Mouse (Mus musculus) cerebellum, postnatal 36 days (tissue): ENCODE measurements at regions not wholly inside any gene's neighbourhood (a gene's known extent, or its start where the extent isn't known, plus 50 kb on each side); places are given as distances from the start of the nearest gene placed in this dataset.
A peak's percentile ranks its signal among the peaks of the same experiment; 100 is the strongest.
"Not testable (repeated sequence)": the region's sequence is repeated elsewhere in the genome, so short reads cannot be mapped to it uniquely, and the experiment has no call there.

ENCODE experiments used
- DNase-seq, 2 experiments: peaks; one replicate each; pipeline ENCODE4 v3.0.0; 2021 to 2022; ENCODE audit warnings: mixed read lengths in 2 of 2

DNA sequence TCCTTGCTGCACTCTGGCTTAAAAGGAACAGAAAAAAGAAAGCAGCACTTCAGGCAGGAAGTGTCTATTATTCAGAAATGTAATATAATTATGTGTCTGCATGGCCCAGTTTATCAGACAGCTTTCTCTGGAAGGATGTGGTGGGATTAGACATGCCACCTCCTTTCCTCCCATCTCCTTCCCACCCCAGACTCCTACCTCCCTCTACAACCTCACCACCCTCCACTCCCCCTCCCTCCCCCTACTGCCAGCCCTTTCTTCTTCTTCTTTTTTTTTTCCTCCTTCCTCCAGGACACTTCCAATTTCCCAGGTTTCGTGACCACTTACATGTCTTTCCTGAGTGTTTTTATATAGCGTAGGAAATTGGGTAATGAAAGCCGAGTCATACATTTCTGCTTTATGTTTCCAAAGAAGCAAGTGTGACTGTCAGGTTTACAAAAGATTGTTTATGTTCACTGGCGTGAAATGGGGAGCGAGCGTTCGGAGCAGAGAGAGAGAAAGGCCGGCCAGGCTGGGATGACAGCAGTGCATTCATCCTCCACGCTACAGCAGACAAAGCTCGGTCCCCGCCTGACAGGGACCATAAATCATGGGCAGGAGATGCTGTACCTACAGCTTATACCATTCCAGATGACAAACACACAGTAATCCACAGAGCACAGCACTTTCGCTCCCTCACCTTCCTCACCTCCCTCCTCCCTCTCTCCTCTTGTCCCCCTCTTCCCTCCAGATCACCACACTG is 354.6 kb upstream of the Zfp703 start:
- DNase-seq, result no peak

GRCm38 (mm10) chr8:26626186-26626585 is 350.9 kb upstream of the Zfp703 start:
- no peak for DNase-seq

GRCm38 (mm10) chr8:26626651-26627077 is 350.5 kb upstream of the Zfp703 start:
- DNase-seq, result no peak

DNA sequence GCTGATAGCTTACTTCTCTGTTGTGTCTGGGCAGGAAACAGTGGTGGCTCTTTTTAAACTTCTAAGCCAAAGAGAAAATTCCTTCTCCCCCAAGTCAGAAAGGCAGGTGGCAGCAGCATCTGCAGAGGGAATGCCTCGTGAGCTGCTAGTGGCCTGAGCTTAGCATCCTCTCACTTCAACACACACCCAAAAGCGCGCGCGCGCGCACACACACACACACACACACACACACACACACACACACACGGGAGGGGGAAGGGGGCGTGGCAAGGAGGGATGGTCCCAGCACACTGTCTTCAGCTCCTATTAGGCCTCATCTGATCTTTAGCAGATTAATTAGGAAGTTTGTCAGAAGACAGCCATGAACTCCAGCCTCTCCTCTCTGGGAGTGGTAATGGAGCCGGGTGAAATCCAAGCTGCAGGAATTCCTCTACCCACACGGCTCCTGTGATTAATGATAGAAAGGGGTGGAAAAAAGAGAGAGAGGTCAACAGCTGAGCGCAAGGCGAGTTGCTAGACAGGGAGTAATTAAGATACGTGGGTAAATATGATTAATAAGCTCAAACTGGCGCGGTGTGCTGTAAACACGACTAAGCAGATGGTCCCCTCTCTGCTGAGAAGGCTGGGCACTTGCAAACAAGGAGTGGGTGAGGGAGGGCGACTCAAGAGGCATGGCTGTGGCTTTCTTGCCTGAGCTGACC is 349.8 kb upstream of the Zfp703 start:
- peak; percentile 19 to 20 for DNase-seq

DNA sequence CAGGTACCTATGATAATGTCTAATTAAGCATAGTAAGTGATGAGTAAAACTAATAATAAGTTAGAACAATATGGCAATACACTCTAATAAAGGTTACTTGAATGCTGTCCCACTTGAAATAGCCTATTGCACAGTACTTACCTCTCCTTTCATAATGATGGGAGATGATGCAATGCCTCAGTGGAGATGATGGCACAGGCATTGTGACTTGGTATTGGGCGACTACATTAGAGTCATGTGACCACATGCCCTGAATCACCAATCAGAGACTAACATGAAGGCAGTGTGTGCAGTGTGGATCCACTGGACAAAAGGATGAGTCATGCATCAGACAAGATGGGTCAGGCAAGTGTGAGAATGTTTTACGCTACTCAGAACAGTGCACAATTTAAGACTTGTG is 346.6 kb upstream of the Zfp703 start:
- DNase-seq, result no peak

GRCm38 (mm10) chr8:26635701-26636100 is 341.4 kb upstream of the Zfp703 start:
- DNase-seq, result peak; percentile 20 to 22

- not testable (repeated sequence) for DNase-seq
Observed at GRCm38 (mm10) chr8:26645375-26645774, 331.8 kb upstream of the Zfp703 start.

DNA sequence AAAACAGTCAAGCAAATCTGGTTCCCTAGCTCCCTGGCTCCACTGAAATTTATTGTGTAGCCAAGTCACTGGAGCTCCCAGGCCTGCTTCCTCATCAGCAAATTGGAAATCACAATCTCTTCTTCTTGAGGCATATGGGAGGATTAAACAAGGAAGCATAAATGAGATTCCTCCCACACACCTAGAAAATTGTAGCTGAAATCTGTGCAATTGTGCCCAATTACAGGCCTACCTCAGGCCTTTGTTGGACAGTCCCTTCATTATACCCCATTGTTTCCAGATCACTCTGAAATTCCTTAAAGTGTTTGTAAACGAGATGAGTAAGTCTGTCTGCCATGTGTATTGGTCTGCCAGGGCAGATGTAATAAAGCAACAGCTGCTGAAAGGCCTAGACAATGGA is 326.8 kb upstream of the Zfp703 start:
- DNase-seq, result no peak

GRCm38 (mm10) chr8:26655897-26656296 is 321.2 kb upstream of the Zfp703 start:
- DNase-seq, result no peak

DNA sequence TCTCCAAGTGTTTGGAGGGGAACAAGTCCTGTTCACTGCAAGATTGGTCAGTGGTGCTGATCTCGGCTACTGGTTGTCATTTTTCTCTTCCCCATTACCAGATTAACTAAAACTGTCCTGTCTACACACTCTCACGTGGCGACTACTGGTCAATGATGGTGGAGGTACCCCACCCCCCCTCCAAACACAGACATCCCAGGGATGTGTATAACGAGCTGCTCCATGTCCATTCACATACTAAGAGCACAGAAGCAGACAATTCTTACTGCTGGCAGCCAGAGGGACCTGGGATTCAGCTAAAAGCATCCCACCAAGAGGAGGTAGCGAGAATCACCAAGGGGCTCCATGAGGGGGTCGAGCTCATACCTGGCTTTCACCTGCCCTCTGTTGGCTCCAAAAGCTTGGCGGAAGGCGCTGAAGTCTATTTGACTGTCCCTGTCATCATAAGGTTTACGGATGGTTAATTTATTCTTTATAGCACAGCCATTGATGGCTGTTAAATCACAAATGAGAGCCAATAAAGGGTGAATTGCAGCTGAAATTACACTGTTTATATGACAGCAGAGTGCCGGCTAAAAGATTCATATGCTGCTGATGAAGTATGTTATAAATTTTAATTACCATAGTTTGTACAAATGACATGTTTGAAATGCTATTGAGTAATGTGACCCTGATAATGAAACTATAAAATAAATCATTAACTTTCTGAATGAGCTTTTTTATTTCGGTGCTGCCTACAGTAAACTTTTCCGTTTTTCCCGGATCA is 320.6 kb upstream of the Zfp703 start:
- DNase-seq, result no peak

DNA sequence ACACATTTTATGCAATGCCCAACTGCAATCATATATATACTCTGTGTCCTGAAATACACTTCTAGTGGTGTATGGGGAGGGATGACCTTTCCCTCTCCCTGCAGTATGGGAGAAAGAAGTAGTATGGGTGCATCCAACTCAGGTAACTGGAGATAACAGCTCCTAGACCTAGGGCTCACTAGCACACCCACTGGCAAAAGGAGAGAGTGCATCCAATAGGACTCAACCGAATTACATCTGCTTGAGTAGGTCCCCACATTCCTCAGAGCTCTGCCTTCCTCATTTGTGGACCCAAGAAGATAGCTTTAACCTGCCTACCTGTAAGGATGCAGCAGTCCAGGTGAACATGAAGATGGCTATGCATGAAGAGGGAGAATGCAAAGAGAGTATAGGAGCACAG is 317.7 kb upstream of the Zfp703 start:
- DNase-seq, result peak; percentile 41 to 50

- DNase-seq, result no peak
Observed at GRCm38 (mm10) chr8:26669541-26669940, 307.6 kb upstream of the Zfp703 start.

GRCm38 (mm10) chr8:26672486-26673395 is 304.4 kb upstream of the Zfp703 start:
- DNase-seq, result no peak

DNA sequence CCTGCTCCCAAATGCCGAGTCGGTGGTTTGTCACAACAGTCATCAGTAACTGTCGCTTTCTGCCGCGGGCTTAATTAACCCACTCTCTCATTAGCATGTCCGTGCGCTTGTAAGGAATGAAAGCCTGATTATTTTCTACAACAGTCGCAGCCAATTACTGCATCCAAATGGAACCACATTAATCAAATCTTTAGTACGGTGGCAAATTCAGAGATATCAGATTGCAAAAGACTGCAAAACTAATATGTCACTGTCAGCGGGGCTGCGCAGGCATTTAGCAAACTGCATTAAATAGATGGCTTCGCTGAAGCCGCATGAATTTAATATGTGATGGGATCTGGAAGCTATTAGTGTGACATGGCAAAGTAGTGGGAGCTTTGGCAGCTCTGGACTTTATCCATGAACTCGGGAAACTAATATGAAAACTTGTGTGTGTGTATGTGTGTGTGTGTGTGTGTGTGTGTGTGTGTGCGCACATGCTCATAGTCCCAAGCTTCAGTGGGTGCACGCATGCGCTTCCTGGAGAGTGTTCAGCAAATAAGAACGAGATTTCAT is 299.5 kb upstream of the Zfp703 start:
- no peak for DNase-seq

- DNase-seq, result peak; percentile 65
Observed at GRCm38 (mm10) chr8:26680891-26681381, 296.2 kb upstream of the Zfp703 start.

- peak; percentile 48 to 64 for DNase-seq
Observed at GRCm38 (mm10) chr8:26687146-26687545, 290.0 kb upstream of the Zfp703 start.

GRCm38 (mm10) chr8:26688035-26688434 is 289.1 kb upstream of the Zfp703 start:
- DNase-seq, result no peak

DNA sequence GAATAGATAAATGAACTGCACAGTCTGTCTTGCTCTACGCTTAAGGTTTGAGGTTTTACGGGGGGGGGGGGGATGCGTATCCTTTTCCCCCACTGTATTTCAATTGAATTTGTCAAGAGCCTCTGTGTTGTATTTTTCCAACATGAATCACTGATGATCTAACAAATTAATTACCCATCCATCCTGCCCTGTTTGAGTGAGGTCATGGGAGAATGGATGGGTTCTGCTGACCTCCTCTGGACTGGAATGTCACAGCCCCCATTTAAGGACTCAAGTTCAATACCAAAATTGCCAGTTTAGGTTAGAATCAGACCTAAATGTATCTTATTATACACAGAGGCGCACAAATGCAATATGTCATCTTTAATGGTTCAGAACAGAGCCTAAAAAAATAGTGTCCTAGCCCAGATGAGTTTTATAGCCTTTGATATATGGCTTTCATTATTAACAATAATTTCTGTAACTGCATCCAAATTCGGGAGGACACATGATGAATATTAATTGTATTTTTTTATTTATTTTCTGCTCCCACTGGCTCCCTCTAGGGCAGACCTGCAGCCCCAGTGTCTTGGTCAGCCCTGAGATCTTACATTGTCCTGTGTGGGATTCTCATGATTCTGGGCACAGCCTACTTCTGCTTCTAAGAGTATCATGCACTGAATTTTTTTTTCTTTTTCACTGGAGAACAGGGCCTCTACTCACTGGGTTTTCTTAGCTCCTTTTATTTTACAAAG is 288.2 kb upstream of the Zfp703 start:
- DNase-seq, result peak in 1 of 2 experiments; percentile 16

- no peak for DNase-seq
Observed at GRCm38 (mm10) chr8:26689479-26690177, 287.5 kb upstream of the Zfp703 start.

- no peak for DNase-seq
Observed at GRCm38 (mm10) chr8:26690178-26690735, 286.9 kb upstream of the Zfp703 start.
